Mouse (Mus musculus): ENCODE data around the gene Spint3.

DNA sequence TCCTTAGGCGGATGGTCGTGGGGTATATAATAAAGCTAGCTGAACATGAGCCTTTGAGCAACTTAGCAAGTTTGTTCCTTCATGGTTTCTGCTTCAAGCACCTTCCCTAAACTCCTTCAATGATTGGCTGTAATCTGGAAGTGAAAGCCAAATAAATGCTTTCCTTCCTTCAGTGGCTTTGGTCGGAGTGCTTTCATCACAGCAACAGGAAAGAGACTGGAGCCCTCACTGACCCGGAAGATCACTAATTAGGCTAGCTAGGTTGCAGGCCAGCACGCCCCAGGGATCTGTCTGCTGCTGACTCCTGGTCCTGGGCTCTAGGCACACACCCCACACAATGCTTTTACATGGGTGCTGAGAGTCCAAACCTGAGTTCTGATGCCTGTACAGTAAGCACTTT, 44.7 kb downstream of the Spint3 start:
- TF ChIP-seq EP300 (IDR thresholded peaks at IDR 0.05; ENCODE audit: low read depth), result no peak
- TF ChIP-seq CTCF (IDR thresholded peaks at IDR 0.05; ENCODE audit: low read depth), result no peak
